Mouse (Mus musculus): Measurements from ENCODE around the gene Fbn1.

DNA sequence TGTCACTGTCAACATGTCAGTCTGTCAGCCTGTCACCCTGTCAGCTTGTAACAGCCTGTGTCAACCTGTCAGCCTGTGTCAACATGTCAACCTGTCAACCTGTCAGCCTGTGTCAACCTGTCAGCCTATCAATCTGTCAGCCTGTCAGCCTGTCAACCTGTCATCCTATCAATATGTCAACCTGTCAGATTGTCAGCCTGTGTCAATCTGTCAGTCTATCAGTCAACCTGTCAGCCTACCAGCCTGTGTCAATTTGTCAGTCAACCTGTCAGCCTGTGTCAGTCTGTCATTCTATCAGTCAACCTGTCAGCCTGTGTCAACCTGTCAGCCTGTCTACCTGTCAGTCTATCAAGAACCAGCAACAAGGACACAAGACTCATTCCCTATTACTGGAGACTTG, 6.3 kb downstream of the Fbn1 start:
- TF ChIP-seq CTCF (IDR thresholded peaks at IDR 0.05) (no peak), POLR2A (IDR thresholded peaks at IDR 0.05; ENCODE audit: insufficient read depth, low read depth, low read length) (no peak), EP300 (IDR thresholded peaks at IDR 0.05; ENCODE audit: insufficient read depth, low read depth, low read length) (no peak)

Measured in heart, adult 2 months (tissue).